Mouse (Mus musculus) E14TG2a.4 (cell line): ENCODE measurements around the gene Lsg1.

Source experiments
- CTCF ChIP-seq: conservative IDR thresholded peaks from 2 replicates; pipeline ENCODE4 v1.5.1; 2014; ENCODE audit warnings: low read length
- POU5F1 ChIP-seq: IDR thresholded peaks from 2 replicates; pipeline ENCODE4 v1.6.1; 2014; ENCODE audit warnings: low read length, borderline replicate concordance

GRCm38 (mm10) chr16:30614122-30614521, 26.7 kb upstream of the Lsg1 start:
- TF ChIP-seq POU5F1 (no peak), CTCF (no peak)
